Mouse (Mus musculus): ENCODE data around the gene Jazf1. TPM values are rescaled to one million over a fixed set of nuclear protein-coding genes. Genes with fewer than 3 reads are reported as not detected.

Gene Jazf1
- polyA plus RNA-seq, 1 experiment from 2014 or later, result 16.2 TPM

- no peak overlapping the region for H3K4me2 ChIP-seq
- 56% methylated on average over 13 of the region's 13 CpGs for WGBS
- no peaks in the 10 kb centered on the region for H3K9me3 ChIP-seq (replicated peaks)
- no peak overlapping the region for H3K9ac ChIP-seq
- no peaks in the 10 kb centered on the region for H3K27me3 ChIP-seq
- peaks cover 48% of the 10 kb centered on the region for H3K4me1 ChIP-seq
- no peaks in the 10 kb centered on the region for H3K36me3 ChIP-seq (ENCODE audit: poor library complexity, severe bottlenecking)
- ATAC-seq, result peak; percentile 63
- H3K27ac ChIP-seq, result 0 out of 2 replicates have a peak overlapping the region, but pooled peaks have one; percentile 42
- no peak overlapping the region for H3K4me3 ChIP-seq
Observed at GRCm38 (mm10) chr6:52963840-52964690, 104.4 kb downstream of the Jazf1 start.

DNA sequence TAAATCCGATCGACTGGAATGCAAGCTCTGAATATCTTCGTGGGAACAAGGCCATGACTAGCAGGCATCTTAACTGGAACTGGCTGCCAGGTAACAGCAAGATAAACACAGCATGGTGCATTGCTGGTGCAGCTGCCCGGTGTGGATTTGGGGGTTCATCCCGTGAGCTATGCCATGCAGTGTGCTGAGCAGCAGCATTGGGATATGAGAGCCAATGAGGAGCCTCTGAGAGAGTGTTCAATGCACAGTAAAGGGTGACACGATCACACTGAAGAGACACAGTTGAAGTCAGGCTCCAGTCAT is 105.0 kb downstream of the Jazf1 start:
- no peak overlapping the region for H3K27ac ChIP-seq
- H3K4me2 ChIP-seq, result no peak overlapping the region
- no peaks in the 10 kb centered on the region for H3K36me3 ChIP-seq (ENCODE audit: poor library complexity, severe bottlenecking)
- no peak overlapping the region for H3K4me3 ChIP-seq
- ATAC-seq, result no peak
- H3K27me3 ChIP-seq, result no peaks in the 10 kb centered on the region
- no peak overlapping the region for H3K9ac ChIP-seq
- H3K4me1 ChIP-seq, result peaks cover 48% of the 10 kb centered on the region
- H3K9me3 ChIP-seq (replicated peaks), result no peaks in the 10 kb centered on the region
- 63% methylated on average over 6 of the region's 6 CpGs for WGBS

GRCm38 (mm10) chr6:52962600-52963429 is 105.6 kb downstream of the Jazf1 start:
- no peaks in the 10 kb centered on the region for H3K27me3 ChIP-seq
- no peak overlapping the region for H3K4me2 ChIP-seq
- no peak for ATAC-seq
- no peak overlapping the region for H3K4me3 ChIP-seq
- H3K27ac ChIP-seq, result no peak overlapping the region
- WGBS, result 66% methylated on average over 4 of the region's 4 CpGs
- no peaks in the 10 kb centered on the region for H3K36me3 ChIP-seq (ENCODE audit: poor library complexity, severe bottlenecking)
- H3K4me1 ChIP-seq, result peaks cover 50% of the 10 kb centered on the region
- no peak overlapping the region for H3K9ac ChIP-seq
- H3K9me3 ChIP-seq (replicated peaks), result no peaks in the 10 kb centered on the region

DNA sequence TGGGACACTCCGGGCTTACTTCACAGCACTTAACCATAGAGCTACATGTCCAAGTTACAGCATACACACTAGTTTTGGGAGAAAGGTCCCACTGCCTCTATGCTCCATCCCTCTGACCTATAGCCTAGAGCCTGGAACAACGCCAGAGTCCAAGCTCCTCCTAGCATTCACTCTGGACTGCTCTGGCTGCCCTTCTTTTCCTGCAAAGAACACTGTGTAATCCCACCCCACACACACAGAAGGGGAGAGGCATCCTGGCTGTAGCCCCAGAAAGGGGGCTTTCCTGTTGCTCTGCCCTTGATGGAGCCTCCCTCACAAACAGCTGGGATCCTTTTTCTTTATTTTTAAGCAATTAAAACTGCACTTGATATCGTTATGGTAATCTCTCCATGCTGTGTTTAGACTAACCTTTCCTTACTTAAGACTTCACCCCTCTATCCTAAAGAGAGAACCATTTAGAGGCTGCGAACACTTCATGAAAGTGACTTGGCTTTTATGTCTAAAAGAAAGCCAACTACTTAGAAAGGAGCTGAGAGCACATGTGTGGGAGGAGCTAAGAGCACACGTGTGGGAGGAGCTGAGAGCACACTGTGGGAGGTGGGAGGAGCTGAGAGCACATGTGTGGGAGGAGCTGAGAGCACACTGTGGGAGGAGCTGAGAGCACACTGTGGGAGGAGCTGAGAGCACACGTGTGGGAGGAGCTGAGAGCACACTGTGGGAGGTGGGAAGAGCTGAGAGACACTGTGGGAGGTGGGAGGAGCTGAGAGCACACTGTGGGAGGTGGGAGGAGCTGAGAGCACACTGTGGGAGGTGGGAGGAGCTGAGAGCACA is 106.6 kb downstream of the Jazf1 start:
- WGBS, result 51% methylated on average over 6 of the region's 6 CpGs
- no peak overlapping the region for H3K4me3 ChIP-seq
- no peak overlapping the region for H3K27ac ChIP-seq
- no peak overlapping the region for H3K9ac ChIP-seq
- H3K4me2 ChIP-seq, result no peak overlapping the region
- H3K27me3 ChIP-seq, result no peaks in the 10 kb centered on the region
- no peaks in the 10 kb centered on the region for H3K36me3 ChIP-seq (ENCODE audit: poor library complexity, severe bottlenecking)
- H3K4me1 ChIP-seq, result peaks cover 46% of the 10 kb centered on the region
- no peak for ATAC-seq
- H3K9me3 ChIP-seq (replicated peaks), result no peaks in the 10 kb centered on the region

DNA sequence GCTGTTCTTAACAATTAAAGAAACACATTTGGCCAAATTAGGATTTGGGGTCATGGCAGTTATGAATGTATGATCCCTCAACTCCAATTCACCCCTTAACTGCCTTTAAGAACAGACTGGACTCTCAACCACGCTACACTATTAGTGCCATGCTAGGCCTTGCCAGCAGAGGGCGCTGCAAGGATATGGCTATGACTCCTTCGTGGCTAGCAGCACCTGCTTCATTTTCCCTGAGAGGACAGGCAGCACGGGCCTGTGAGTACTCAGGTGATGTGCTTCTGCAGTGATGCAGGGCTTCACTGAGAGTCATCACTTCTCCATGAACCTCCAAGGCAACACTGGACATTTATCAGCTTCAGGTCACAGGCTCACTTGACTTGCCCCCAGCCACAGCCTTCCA is 110.7 kb downstream of the Jazf1 start:
- Histone ChIP-seq H3K27me3 (no peaks in the 10 kb centered on the region), H3K4me3 (no peak overlapping the region), H3K9me3 (replicated peaks) (no peaks in the 10 kb centered on the region), H3K27ac (no peak overlapping the region), H3K4me1 (peaks cover 13% of the 10 kb centered on the region), H3K9ac (no peak overlapping the region), H3K4me2 (no peak overlapping the region), H3K36me3 (ENCODE audit: poor library complexity, severe bottlenecking) (no peaks in the 10 kb centered on the region)
- WGBS, result 3% methylated on average over 4 of the region's 4 CpGs
- no peak for ATAC-seq

DNA sequence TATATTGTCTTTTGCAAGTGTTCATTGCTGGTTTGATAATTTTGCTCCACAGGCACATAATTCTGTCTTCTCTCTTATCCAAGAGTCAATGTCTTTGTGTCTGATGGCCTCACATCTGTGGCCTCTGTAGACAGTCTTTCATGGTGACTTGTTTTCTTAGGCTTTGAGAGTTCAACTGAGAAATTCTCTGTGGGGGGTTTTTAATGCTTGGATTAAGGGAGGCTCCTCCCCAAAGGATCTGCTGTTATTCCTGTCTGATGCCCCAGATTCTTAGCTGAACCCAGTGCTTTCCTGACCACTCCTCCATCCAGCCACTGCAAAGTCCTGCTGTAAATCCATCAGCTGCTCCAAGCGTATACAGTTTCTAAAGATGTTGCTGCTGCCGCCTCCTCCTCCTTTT is 112.3 kb downstream of the Jazf1 start:
- no peaks in the 10 kb centered on the region for H3K9me3 ChIP-seq (replicated peaks)
- H3K4me2 ChIP-seq, result no peak overlapping the region
- WGBS, result 69% methylated on average over 2 of the region's 2 CpGs
- H3K27ac ChIP-seq, result no peak overlapping the region
- H3K4me3 ChIP-seq, result no peak overlapping the region
- no peak for ATAC-seq
- H3K9ac ChIP-seq, result no peak overlapping the region
- no peaks in the 10 kb centered on the region for H3K36me3 ChIP-seq (ENCODE audit: poor library complexity, severe bottlenecking)
- H3K27me3 ChIP-seq, result no peaks in the 10 kb centered on the region
- H3K4me1 ChIP-seq, result peaks cover 17% of the 10 kb centered on the region

- no peak overlapping the region for H3K27ac ChIP-seq
- H3K36me3 ChIP-seq (ENCODE audit: poor library complexity, severe bottlenecking), result no peaks in the 10 kb centered on the region
- H3K27me3 ChIP-seq, result no peaks in the 10 kb centered on the region
- ATAC-seq, result no peak
- peaks cover 17% of the 10 kb centered on the region for H3K4me1 ChIP-seq
- 92% methylated on average over 2 of the region's 2 CpGs for whole genome bisulfite sequencing
- no peaks in the 10 kb centered on the region for H3K9me3 ChIP-seq (replicated peaks)
- no peak overlapping the region for H3K4me2 ChIP-seq
- H3K9ac ChIP-seq, result no peak overlapping the region
- H3K4me3 ChIP-seq, result no peak overlapping the region
Observed at GRCm38 (mm10) chr6:52955304-52955703, 113.1 kb downstream of the Jazf1 start.

GRCm38 (mm10) chr6:52954861-52955260 is 113.6 kb downstream of the Jazf1 start:
- Histone ChIP-seq H3K27ac (no peak overlapping the region), H3K9me3 (replicated peaks) (no peaks in the 10 kb centered on the region), H3K36me3 (ENCODE audit: poor library complexity, severe bottlenecking) (no peaks in the 10 kb centered on the region), H3K27me3 (no peaks in the 10 kb centered on the region), H3K4me2 (no peak overlapping the region), H3K9ac (no peak overlapping the region), H3K4me1 (peaks cover 17% of the 10 kb centered on the region), H3K4me3 (no peak overlapping the region)
- WGBS, result 98% methylated on average over 3 of the region's 3 CpGs
- ATAC-seq, result no peak

GRCm38 (mm10) chr6:52954441-52954840 is 114.0 kb downstream of the Jazf1 start:
- no peaks in the 10 kb centered on the region for H3K9me3 ChIP-seq (replicated peaks)
- H3K36me3 ChIP-seq (ENCODE audit: poor library complexity, severe bottlenecking), result no peaks in the 10 kb centered on the region
- peaks cover 17% of the 10 kb centered on the region for H3K4me1 ChIP-seq
- ATAC-seq, result no peak
- no peak overlapping the region for H3K9ac ChIP-seq
- no peaks in the 10 kb centered on the region for H3K27me3 ChIP-seq
- H3K4me2 ChIP-seq, result no peak overlapping the region
- no peak overlapping the region for H3K4me3 ChIP-seq
- 82% methylated on average over 9 of the region's 9 CpGs for WGBS
- no peak overlapping the region for H3K27ac ChIP-seq

DNA sequence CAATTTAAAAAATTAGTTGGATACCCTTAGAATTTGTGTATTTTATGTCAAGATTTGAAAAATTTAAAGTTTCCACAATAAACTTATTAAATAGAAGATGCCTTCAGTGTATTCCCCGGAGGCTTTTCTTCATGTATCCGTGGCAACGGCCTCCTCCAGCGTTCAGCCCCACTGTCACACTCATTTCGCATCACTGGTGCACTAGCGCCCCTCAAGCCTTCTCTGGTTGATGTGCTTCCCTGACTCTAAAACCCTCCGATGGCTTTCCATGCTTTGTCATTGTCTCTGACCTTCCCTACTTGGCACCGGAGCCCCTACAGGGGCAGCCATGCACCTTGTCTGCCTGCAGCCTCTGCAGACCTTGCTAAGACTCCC is 115.9 kb downstream of the Jazf1 start:
- H3K27ac ChIP-seq, result no peak overlapping the region
- H3K36me3 ChIP-seq (ENCODE audit: poor library complexity, severe bottlenecking), result no peaks in the 10 kb centered on the region
- no peak overlapping the region for H3K9ac ChIP-seq
- H3K4me1 ChIP-seq, result peaks cover 20% of the 10 kb centered on the region
- H3K27me3 ChIP-seq, result no peaks in the 10 kb centered on the region
- H3K4me2 ChIP-seq, result no peak overlapping the region
- H3K4me3 ChIP-seq, result no peak overlapping the region
- ATAC-seq, result no peak
- 45% methylated on average over 8 of the region's 8 CpGs for WGBS
- H3K9me3 ChIP-seq (replicated peaks), result no peaks in the 10 kb centered on the region

GRCm38 (mm10) chr6:52951871-52952525 is 116.4 kb downstream of the Jazf1 start:
- Histone ChIP-seq H3K9ac (no peak overlapping the region), H3K4me2 (no peak overlapping the region), H3K4me1 (peaks cover 20% of the 10 kb centered on the region), H3K36me3 (ENCODE audit: poor library complexity, severe bottlenecking) (no peaks in the 10 kb centered on the region), H3K4me3 (no peak overlapping the region), H3K27ac (0 out of 2 replicates have a peak overlapping the region, but pooled peaks have one; percentile 14), H3K9me3 (replicated peaks) (no peaks in the 10 kb centered on the region), H3K27me3 (no peaks in the 10 kb centered on the region)
- WGBS, result 82% methylated on average over 7 of the region's 7 CpGs
- no peak; the same call in 1 of the 2 replicates for ATAC-seq
